Mouse (Mus musculus) embryonic facial prominence, embryonic 10.5 days (tissue): ENCODE results near the gene Rps15. TPM values are rescaled to one million over a fixed set of nuclear protein-coding genes. Genes with fewer than 3 reads are reported as not detected.

Experiments used
- DNase-seq: peaks from one replicate; pipeline ENCODE4 v3.0.0-alpha.2; 2017; ENCODE audit warnings: low spot score
- H3K27ac ChIP-seq: fragments of 300-500 bp; sonication (generic); replicated peaks from 2 replicates; pipeline ENCODE4 v1.5.1; 2016; ENCODE audit warnings: mild to moderate bottlenecking
- H3K27me3 ChIP-seq: fragments of 300-500 bp; sonication (generic); replicated peaks from 2 replicates; pipeline ENCODE4 v1.6.1; 2016; ENCODE audit warnings: low read depth, mild to moderate bottlenecking; ENCODE audit not compliant: poor library complexity, severe bottlenecking
- H3K36me3 ChIP-seq: fragments of 300-500 bp; sonication (generic); replicated peaks from 2 replicates; pipeline ENCODE4 v1.6.1; 2016; ENCODE audit warnings: mild to moderate bottlenecking, moderate library complexity
- H3K4me1 ChIP-seq: fragments of 300-500 bp; sonication (generic); 2 replicates; pipeline ENCODE4 v1.6.1; 2016
- H3K4me3 ChIP-seq: fragments of 300-500 bp; sonication (generic); 2 replicates; pipeline ENCODE4 v1.5.1; 2016; ENCODE audit warnings: mild to moderate bottlenecking, moderate library complexity
- H3K9me3 ChIP-seq: fragments of 300-500 bp; sonication (generic); 2 replicates; pipeline ENCODE4 v1.6.1; 2016; ENCODE audit warnings: mild to moderate bottlenecking
- WGBS: fragments of 180-500 bp; shearing (Covaris S2); methylation state at CpG from one replicate; pipeline ENCODE4 v1.1.7; 2016; 5-methylcytosine and 5-hydroxymethylcytosine counted together
- polyA plus RNA-seq: library from polyadenylated mRNA; unstranded; fragments of >200 nt; fragmentation: Nextera tagmentation; extraction: Ambion mirVana; gene quantifications from 2 replicates; pipeline ENCODE4 v1.2.1, GENCODE M21; 2016

The Rps15 gene
- polyA plus RNA-seq, 1 experiment from 2014 or later, result 1,079 TPM

- 0 out of 2 replicates have a peak, but pooled peaks cover 4% of the 10 kb centered on the region for H3K4me1 ChIP-seq
- H3K4me3 ChIP-seq, result no peak overlapping the region
- no peaks in the 10 kb centered on the region for H3K9me3 ChIP-seq
- H3K27ac ChIP-seq, result no peak overlapping the region
- 90% methylated on average over 20 of the region's 20 CpGs for WGBS
- no peaks in the 10 kb centered on the region for H3K27me3 ChIP-seq
- peaks cover 100% of the 10 kb centered on the region for H3K36me3 ChIP-seq
- no peak for DNase-seq
Measured at GRCm38 (mm10) chr10:80282481-80283441, 9.5 kb upstream of the Rps15 start.

GRCm38 (mm10) chr10:80285222-80286070 is 6.8 kb upstream of the Rps15 start:
- DNase-seq, result no peak
- Histone ChIP-seq H3K4me3 (no peak overlapping the region), H3K9me3 (no peaks in the 10 kb centered on the region), H3K4me1 (0 out of 2 replicates have a peak, but pooled peaks cover 4% of the 10 kb centered on the region), H3K27ac (no peak overlapping the region), H3K36me3 (peaks cover 89% of the 10 kb centered on the region), H3K27me3 (no peaks in the 10 kb centered on the region)
- 85% methylated on average over 15 of the region's 15 CpGs for WGBS

- no peak for DNase-seq
- H3K9me3 ChIP-seq, result no peaks in the 10 kb centered on the region
- peaks cover 65% of the 10 kb centered on the region for H3K36me3 ChIP-seq
- no peak overlapping the region for H3K4me3 ChIP-seq
- no peaks in the 10 kb centered on the region for H3K27me3 ChIP-seq
- WGBS, result 94% methylated on average over 12 of the region's 12 CpGs
- peaks cover 7% of the 10 kb centered on the region for H3K4me1 ChIP-seq
- no peak overlapping the region for H3K27ac ChIP-seq
Measured at GRCm38 (mm10) chr10:80288097-80288496, 4.2 kb upstream of the Rps15 start.

- peaks cover 65% of the 10 kb centered on the region for H3K36me3 ChIP-seq
Measured at GRCm38 (mm10) chr10:80288657-80289056, 3.6 kb upstream of the Rps15 start.

GRCm38 (mm10) chr10:80293325-80293724 is 1.1 kb downstream of the Rps15 start:
- Histone ChIP-seq H3K36me3 (peaks cover 35% of the 10 kb centered on the region), H3K27ac (peak overlapping the region; percentile 99), H3K4me1 (peaks cover 55% of the 10 kb centered on the region), H3K27me3 (peaks cover 21% of the 10 kb centered on the region), H3K9me3 (no peaks in the 10 kb centered on the region), H3K4me3 (peak overlapping the region; percentile 98)
- 27% methylated on average over 14 of the region's 14 CpGs for WGBS
- DNase-seq, result no peak

More at GRCm38 (mm10) chr10:80288657-80289056, 3.6 kb upstream of the Rps15 start:
- H3K4me3 ChIP-seq, result no peak overlapping the region
- H3K27ac ChIP-seq, result no peak overlapping the region
- no peaks in the 10 kb centered on the region for H3K9me3 ChIP-seq
- no peak for DNase-seq
- H3K4me1 ChIP-seq, result peaks cover 12% of the 10 kb centered on the region
- WGBS, result 78% methylated on average over 8 of the region's 8 CpGs
- no peaks in the 10 kb centered on the region for H3K27me3 ChIP-seq

- Histone ChIP-seq H3K9me3 (no peaks in the 10 kb centered on the region), H3K27me3 (peaks cover 31% of the 10 kb centered on the region), H3K36me3 (peaks cover 25% of the 10 kb centered on the region), H3K27ac (no peak overlapping the region), H3K4me1 (peaks cover 65% of the 10 kb centered on the region), H3K4me3 (peak overlapping the region; percentile 98)
- no peak for DNase-seq
- WGBS, result 76% methylated on average over 4 of the region's 4 CpGs
Measured at GRCm38 (mm10) chr10:80294311-80294710, 2.1 kb downstream of the Rps15 start.

- Histone ChIP-seq H3K4me3 (peak overlapping the region; percentile 98), H3K27ac (no peak overlapping the region), H3K9me3 (no peaks in the 10 kb centered on the region), H3K36me3 (peaks cover 24% of the 10 kb centered on the region), H3K27me3 (peaks cover 36% of the 10 kb centered on the region), H3K4me1 (peaks cover 70% of the 10 kb centered on the region)
- no peak for DNase-seq
- WGBS, result 47% methylated on average over 7 of the region's 7 CpGs
Measured at GRCm38 (mm10) chr10:80294788-80295303, 2.6 kb downstream of the Rps15 start.

- peak; percentile 82 for DNase-seq
- peaks cover 46% of the 10 kb centered on the region for H3K27me3 ChIP-seq
- H3K4me3 ChIP-seq, result peak within 1 kb of the TSS; percentile 98
- H3K9me3 ChIP-seq, result no peaks in the 10 kb centered on the region
- peaks cover 24% of the 10 kb centered on the region for H3K36me3 ChIP-seq
- H3K4me1 ChIP-seq, result peaks cover 80% of the 10 kb centered on the region
- peak within 1 kb of the TSS; percentile 42 for H3K27ac ChIP-seq
- under 1% methylated on average over 26 of the region's 26 CpGs for WGBS
Measured at GRCm38 (mm10) chr10:80295618-80296425, 3.6 kb downstream of the Rps15 start, which contains the start of gene Apc2. Gene Apc2, plus strand, starts transcription at chr10:80295977.

GRCm38 (mm10) chr10:80296824-80297223 is 4.6 kb downstream of the Rps15 start:
- WGBS, result 79% methylated on average over 5 of the region's 5 CpGs

GRCm38 (mm10) chr10:80297526-80298133 is 5.4 kb downstream of the Rps15 start:
- 71% methylated on average over 8 of the region's 8 CpGs for WGBS
- Histone ChIP-seq H3K9me3 (no peaks in the 10 kb centered on the region), H3K36me3 (peaks cover 24% of the 10 kb centered on the region), H3K4me3 (0 out of 2 replicates have a peak overlapping the region, but pooled peaks have one; percentile 8), H3K27ac (no peak overlapping the region), H3K27me3 (peaks cover 64% of the 10 kb centered on the region), H3K4me1 (peaks cover 92% of the 10 kb centered on the region)
- DNase-seq, result no peak

More at GRCm38 (mm10) chr10:80296824-80297223, 4.6 kb downstream of the Rps15 start:
- DNase-seq, result no peak
- H3K4me3 ChIP-seq, result peak overlapping the region; percentile 98
- no peaks in the 10 kb centered on the region for H3K9me3 ChIP-seq
- peaks cover 56% of the 10 kb centered on the region for H3K27me3 ChIP-seq
- peak overlapping the region; percentile 42 for H3K27ac ChIP-seq
- peaks cover 89% of the 10 kb centered on the region for H3K4me1 ChIP-seq
- peaks cover 24% of the 10 kb centered on the region for H3K36me3 ChIP-seq

- H3K27me3 ChIP-seq, result peaks cover 70% of the 10 kb centered on the region
Measured at GRCm38 (mm10) chr10:80298571-80299281, 6.5 kb downstream of the Rps15 start.

More at GRCm38 (mm10) chr10:80298571-80299281, 6.5 kb downstream of the Rps15 start:
- 4% methylated on average over 26 of the region's 26 CpGs for WGBS
- H3K4me3 ChIP-seq, result peak overlapping the region; percentile 56
- peaks cover 15% of the 10 kb centered on the region for H3K36me3 ChIP-seq
- peaks cover 88% of the 10 kb centered on the region for H3K4me1 ChIP-seq
- H3K27ac ChIP-seq, result peak overlapping the region; percentile 83
- H3K9me3 ChIP-seq, result no peaks in the 10 kb centered on the region
- peak; percentile 92 for DNase-seq
